Comparison of ENCODE assay signal across 14 mouse cellular contexts in genomic region chr2:26214526-26214925, GRCm38 (mm10). TPM values are rescaled to one million over a fixed set of nuclear protein-coding genes. Genes with fewer than 3 reads are reported as not detected.
DNase-seq lines count a peak whose midpoint lies in the region; ATAC-seq and TF ChIP-seq lines count a peak whose summit lies in the region.
"Had no signal": no experiment of that assay in that cellular context is flagged by ENCODE, and none has a peak within 500 bp of the region (broad histone marks: within the 10 kb centered on the region; RNA-seq: fewer than 3 reads in every experiment).

No protein-coding gene starts in this region.

- DNase-seq in hindbrain, embryonic 14.5 days (ENCODE audit: low spot score), result peak; percentile 60
- DNase-seq in G1E (ENCODE audit: low spot score), result peak; percentile 40
- DNase-seq in adrenal gland, postnatal 25 days, result peak; percentile 54
- DNase-seq in cerebellum, postnatal 36 days, result peak; percentile 87 to 89
- DNase-seq in urinary bladder, postnatal 4 days (ENCODE audit: low spot score in 2 of 2), result no peak
- no peak for DNase-seq in left cerebral cortex, adult 11 months (ENCODE audit: low spot score)
- DNase-seq in thymus, postnatal 4 days, result no peak
- DNase-seq: gastrocnemius, adult 2 months had no signal

- no peak overlapping the region for H3K9ac ChIP-seq in hindbrain, embryonic 14.5 days
- no peak overlapping the region for H3K9ac ChIP-seq in hindbrain, embryonic 12.5 days
- H3K9ac ChIP-seq: heart, embryonic 12.5 days; lung, embryonic 15.5 days had no signal

- no peak overlapping the region for H3K4me3 ChIP-seq in hindbrain, embryonic 14.5 days (replicated peaks; ENCODE audit: low read length)
- no peak overlapping the region for H3K4me3 ChIP-seq in hindbrain, embryonic 12.5 days
- no peak overlapping the region for H3K4me3 ChIP-seq in G1E (ENCODE audit: low read depth, low read length)
- H3K4me3 ChIP-seq: gastrocnemius, adult 2 months; heart, embryonic 12.5 days; lung, embryonic 15.5 days; myocyte had no signal

- peaks cover 76% of the 10 kb centered on the region for H3K36me3 ChIP-seq in hindbrain, embryonic 14.5 days (replicated peaks; ENCODE audit: control insufficient read depth, insufficient read depth)
- peaks cover 78% of the 10 kb centered on the region for H3K36me3 ChIP-seq in hindbrain, embryonic 12.5 days
- H3K36me3 ChIP-seq in G1E (replicated peaks), result peaks cover 97% of the 10 kb centered on the region

- WGBS in hindbrain, embryonic 14.5 days, result 28% methylated on average over 3 of the region's 3 CpGs
- 39% methylated on average over 3 of the region's 3 CpGs for WGBS in hindbrain, embryonic 12.5 days

- TF ChIP-seq CTCF in G1E (IDR thresholded peaks at IDR 0.05; ENCODE audit: low read depth, low read length), result no peak

- no peak overlapping the region for H3K4me2 ChIP-seq in hindbrain, embryonic 14.5 days (replicated peaks)
- H3K4me2 ChIP-seq in hindbrain, embryonic 12.5 days (replicated peaks), result no peak overlapping the region
- H3K4me2 ChIP-seq: heart, embryonic 12.5 days; lung, embryonic 15.5 days had no signal

- no peaks in the 10 kb centered on the region for H3K4me1 ChIP-seq in hindbrain, embryonic 14.5 days (replicated peaks; ENCODE audit: control insufficient read depth, insufficient read depth, low read length)
- H3K4me1 ChIP-seq in hindbrain, embryonic 12.5 days, result no peaks in the 10 kb centered on the region
- H3K4me1 ChIP-seq in G1E (ENCODE audit: insufficient read depth, low read depth, low read length), result no peaks in the 10 kb centered on the region
- H3K4me1 ChIP-seq: lung, embryonic 15.5 days had no signal

- H3K27ac ChIP-seq in hindbrain, embryonic 14.5 days, result no peak overlapping the region
- no peak overlapping the region for H3K27ac ChIP-seq in hindbrain, embryonic 12.5 days
- H3K27ac ChIP-seq: gastrocnemius, adult 2 months; lung, embryonic 15.5 days had no signal

- no peaks in the 10 kb centered on the region for H3K27me3 ChIP-seq in hindbrain, embryonic 14.5 days (ENCODE audit: control insufficient read depth, insufficient read depth, low read length)
- no peaks in the 10 kb centered on the region for H3K27me3 ChIP-seq in hindbrain, embryonic 12.5 days
- H3K27me3 ChIP-seq in G1E (ENCODE audit: insufficient read depth, low read length), result no peaks in the 10 kb centered on the region
- H3K27me3 ChIP-seq: heart, embryonic 12.5 days; lung, embryonic 15.5 days had no signal

- ATAC-seq in hindbrain, embryonic 14.5 days (ENCODE audit: low FRiP score), result no peak; the same call in 1 of the 2 replicates
- no peak for ATAC-seq in hindbrain, embryonic 12.5 days (ENCODE audit: low FRiP score)
- ATAC-seq in G1E (ENCODE audit: extremely low read depth, insufficient number of reproducible peaks, low FRiP score, poor library complexity, severe bottlenecking), result no peak
- ATAC-seq: intestine, postnatal 0 days had no signal

- H3K9me3 ChIP-seq in hindbrain, embryonic 14.5 days (ENCODE audit: control insufficient read depth, low read length), result 0 out of 2 replicates have a peak, but pooled peaks cover 4% of the 10 kb centered on the region
- no peaks in the 10 kb centered on the region for H3K9me3 ChIP-seq in hindbrain, embryonic 12.5 days (replicated peaks)
- no peaks in the 10 kb centered on the region for H3K9me3 ChIP-seq in G1E (replicated peaks)
- H3K9me3 ChIP-seq: lung, embryonic 15.5 days had no signal

RNA-seq across cellular contexts. Expression of gene Lhx3, which starts 6.4 kb away (rescaled TPM):
- 5.5 and 5.8 TPM in 2 replicates for polyA plus RNA-seq in hindbrain, embryonic 14.5 days (2014; fragmentation: Nextera tagmentation; extraction: Ambion mirVana)
- 8.7 and 12.0 TPM in 2 replicates for polyA plus RNA-seq in hindbrain, embryonic 12.5 days (2016; fragmentation: Nextera tagmentation; extraction: Ambion mirVana)
- not detected in 2 replicates for total RNA-seq in G1E (2014; fragmentation: Nextera tagmentation)
- not detected in 2 replicates for total RNA-seq in G1E (2017)
- not detected in 2 replicates for polyA plus RNA-seq in G1E (2012)
- total RNA-seq in adrenal gland, postnatal 25 days (2021), result 0.48 and 0.76 TPM in 2 replicates
- total RNA-seq: gastrocnemius, adult 2 months; left cerebral cortex, postnatal 14 days had no signal
- polyA plus RNA-seq: heart, embryonic 12.5 days; lung, embryonic 15.5 days; myocyte had no signal

RNA-seq across cellular contexts. Expression of gene Qsox2, which starts 22.8 kb away (rescaled TPM):
- polyA plus RNA-seq in hindbrain, embryonic 14.5 days (2014; fragmentation: Nextera tagmentation; extraction: Ambion mirVana), result 15.2 and 16.1 TPM in 2 replicates
- polyA plus RNA-seq in hindbrain, embryonic 12.5 days (2016; fragmentation: Nextera tagmentation; extraction: Ambion mirVana), result 19.6 and 20.3 TPM in 2 replicates
- total RNA-seq in G1E (2014; fragmentation: Nextera tagmentation) (10.8 and 12.2 TPM in 2 replicates), G1E (2017) (6.8 and 6.9 TPM in 2 replicates)
- 7.6 TPM in 2 replicates for polyA plus RNA-seq in G1E (2012)
- 17.5 and 19.7 TPM in 2 replicates for total RNA-seq in adrenal gland, postnatal 25 days (2021)

Comparison
In these comparisons a context has a peak if more than half of its experiments do, and no peak if none do; other contexts are left out.
1. DNase-seq: peak in hindbrain, embryonic 14.5 days (single experiment), G1E (single experiment), adrenal gland, postnatal 25 days (single experiment) and cerebellum, postnatal 36 days (2 of 2); none in urinary bladder, postnatal 4 days (0 of 2), left cerebral cortex, adult 11 months (single experiment) and thymus, postnatal 4 days (single experiment).